Mouse (Mus musculus): ENCODE measurements around the gene Cep162.

DNA sequence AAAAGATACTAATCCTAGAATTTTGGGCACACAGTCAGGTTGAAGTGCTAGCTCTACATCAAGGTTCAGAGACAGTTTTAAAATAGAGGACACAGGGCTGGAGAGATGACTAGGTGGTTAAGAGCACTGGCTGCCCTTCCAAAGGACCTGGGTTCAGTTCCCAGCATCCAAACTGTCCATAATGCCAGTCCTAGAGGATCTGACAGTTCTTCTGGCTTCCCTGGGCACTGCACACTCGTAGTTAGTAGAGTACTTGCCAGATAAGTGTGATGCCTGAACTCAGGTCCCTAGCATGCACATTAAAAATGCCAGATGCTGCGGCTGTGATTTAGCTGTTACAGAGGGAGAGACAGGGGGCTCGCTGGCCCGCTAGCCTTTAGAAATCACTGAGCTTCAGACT lies 108.9 kb downstream of the Cep162 start:
- TF ChIP-seq GATA1 (IDR thresholded peaks at IDR 0.05; ENCODE audit: borderline replicate concordance, low read length) (no peak), FLI1 (IDR thresholded peaks at IDR 0.05; ENCODE audit: low read length) (no peak)

Measured in megakaryocyte, embryonic 14.5 days (primary cell).